Mouse (Mus musculus) Patski (cell line): ENCODE results near the gene Fbxw8. TPM values are rescaled to one million over a fixed set of nuclear protein-coding genes. Genes with fewer than 3 reads are reported as not detected.

ENCODE experiments used
- ATAC-seq: fragments of 100-300 bp; one replicate; pipeline ENCODE4 v1.8.0; 2021
- CTCF ChIA-PET: fragments of 350-600 bp; sonication (Branson Sonifier 250); formaldehyde crosslinking; loops from one replicate; lab custom pipeline; 2022; ENCODE audit warnings: inconsistent platforms; lab: Charles Lee
- POLR2A ChIA-PET: fragments of 350-600 bp; sonication (Branson Sonifier 250); formaldehyde crosslinking; loops from one replicate; lab custom pipeline; 2022; ENCODE audit warnings: antibody characterized with exemption, inconsistent platforms; lab: Charles Lee
- DNase-seq: peaks from one replicate; pipeline ENCODE4 v3.0.0-alpha.2; 2011; ENCODE audit warnings: low read depth, low spot score
- H3K27me3 ChIP-seq: fragments of 371-371 bp; one replicate; pipeline ENCODE4 v1.5.1; 2021
- CTCF ChIP-seq: fragments of 100-300 bp; IDR thresholded peaks from one replicate; pipeline ENCODE4 v1.5.1; 2021
- in situ Hi-C: fragments of 300-500 bp; cut with MboI; formaldehyde crosslinking; loops from 3 replicates; pipeline ENCODE4 v1.11.1; 2018; ENCODE audit warnings: low pct_unique_long_range_greater_than_20kb, mixed read lengths
- polyA plus RNA-seq: library from polyadenylated mRNA; unstranded; gene quantifications from one replicate; pipeline ENCODE4 v1.2.3, GENCODE M21; 2021

The Fbxw8 gene
- polyA plus RNA-seq, 1 experiment from 2014 or later = 73.1 TPM

GRCm38 (mm10) chr5:118015028-118015427 is 140.2 kb downstream of the Fbxw8 start:
- POLR2A ChIA-PET = no interaction called here
- no peak for TF ChIP-seq CTCF

More at GRCm38 (mm10) chr5:118015028-118015427, 140.2 kb downstream of the Fbxw8 start:
- CTCF ChIA-PET = interaction anchor here (2.0 to 6.4 kb wide), 3 partner anchors 12 to 54 kb away, joined by 14 to 34 read pairs (median 14); no protein-coding TSS in a partner anchor
- no peaks in the 10 kb centered on the region for H3K27me3 ChIP-seq
- DNase-seq (peak; percentile 25), ATAC-seq (peak; percentile 60)
- in situ Hi-C loops = no loop called here

Other genes with a start within 250 kb of the Fbxw8 start
- 49.1 TPM for gene Fbxo21, start 178.7 kb downstream of the Fbxw8 start, polyA plus RNA-seq
- gene Tesc, start 127.7 kb downstream of the Fbxw8 start, polyA plus RNA-seq = 29.5 TPM
- gene Hrk, start 9.2 kb upstream of the Fbxw8 start, polyA plus RNA-seq = 0.14 TPM
- gene Rnft2, start 89.7 kb upstream of the Fbxw8 start, polyA plus RNA-seq = 5.5 TPM
- gene 2410131K14Rik, start 89.8 kb upstream of the Fbxw8 start, polyA plus RNA-seq = 17.7 TPM